Mouse (Mus musculus): ENCODE results near the gene Abcf1. TPM values are rescaled to one million over a fixed set of nuclear protein-coding genes. Genes with fewer than 3 reads are reported as not detected.

The Abcf1 gene
- polyA plus RNA-seq, 1 experiment from 2014 or later = 103 TPM

DNA sequence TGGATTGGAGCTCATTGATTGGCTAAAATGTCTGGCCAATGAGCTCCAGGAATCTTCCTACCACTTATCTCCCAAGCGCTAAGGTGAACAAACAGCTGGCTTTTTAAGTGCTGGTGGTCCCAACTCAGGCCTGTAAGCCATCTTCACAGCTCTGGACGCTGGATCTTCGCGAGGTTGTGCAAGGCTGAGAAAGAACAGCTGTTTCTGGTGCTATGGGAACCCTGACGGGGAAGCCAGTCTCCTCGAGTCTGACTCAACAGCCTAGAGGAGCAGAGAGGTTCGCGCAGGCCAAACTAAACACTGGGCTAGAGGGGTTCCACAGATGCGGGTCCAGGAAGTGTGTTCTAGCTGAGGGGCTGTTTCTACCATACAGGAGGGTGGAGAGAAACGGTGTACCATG is 22.2 kb upstream of the Abcf1 start:
- H3K27ac ChIP-seq (ENCODE audit: low read depth, low read length) = no peak overlapping the region
- H3K36me3 ChIP-seq (ENCODE audit: control insufficient read depth, insufficient read depth, low read length) = peaks cover 7% of the 10 kb centered on the region; the same call in 1 of the 2 replicates
- H3K9me3 ChIP-seq (ENCODE audit: control insufficient read depth, low read length) = no peaks in the 10 kb centered on the region
- 58% methylated on average over 10 of the region's 10 CpGs for WGBS
- H3K4me1 ChIP-seq (ENCODE audit: control insufficient read depth, insufficient read depth, low read length) = peaks cover 4% of the 10 kb centered on the region; the same call in 1 of the 2 replicates
- H3K9ac ChIP-seq (ENCODE audit: low read length) = no peak overlapping the region
- DNase-seq (ENCODE audit: low spot score) = no peak
- no peak overlapping the region for H3K4me2 ChIP-seq (ENCODE audit: low read depth)
- no peak for ATAC-seq (ENCODE audit: insufficient read depth, low FRiP score, low TSS enrichment)
- H3K27me3 ChIP-seq (ENCODE audit: control insufficient read depth, insufficient read depth, low read length) = no peaks in the 10 kb centered on the region
- no peak overlapping the region for H3K4me3 ChIP-seq (ENCODE audit: low read depth, low read length)

DNA sequence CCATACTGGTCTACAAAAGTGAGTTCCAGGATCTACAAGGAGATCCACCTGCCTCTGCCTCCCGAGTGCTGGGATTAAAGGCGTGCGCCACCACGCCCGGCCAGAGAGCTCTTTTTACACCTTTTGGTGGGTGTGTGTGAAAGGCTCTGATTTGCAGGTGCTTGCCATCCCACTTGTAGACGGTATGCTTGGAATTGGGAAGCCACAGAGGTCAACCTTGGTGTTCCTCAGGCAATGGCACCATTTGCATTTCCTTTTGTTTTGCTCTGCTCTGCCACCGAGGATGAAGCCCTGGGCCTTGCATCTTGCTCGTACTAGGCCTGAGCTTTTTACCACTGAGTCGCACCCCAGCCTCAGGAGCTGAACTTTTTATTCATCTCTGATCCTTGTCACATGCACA is 12.2 kb upstream of the Abcf1 start:
- 92% methylated on average over 9 of the region's 9 CpGs for WGBS
- Histone ChIP-seq H3K4me1 (ENCODE audit: control insufficient read depth, insufficient read depth, low read length) (peaks cover 10% of the 10 kb centered on the region), H3K27ac (ENCODE audit: low read depth, low read length) (no peak overlapping the region), H3K27me3 (ENCODE audit: control insufficient read depth, insufficient read depth, low read length) (no peaks in the 10 kb centered on the region), H3K9me3 (ENCODE audit: control insufficient read depth, low read length) (no peaks in the 10 kb centered on the region), H3K9ac (ENCODE audit: low read length) (no peak overlapping the region), H3K4me2 (ENCODE audit: low read depth) (no peak overlapping the region), H3K4me3 (ENCODE audit: low read depth, low read length) (no peak overlapping the region), H3K36me3 (ENCODE audit: control insufficient read depth, insufficient read depth, low read length) (peaks cover 11% of the 10 kb centered on the region)
- DNase-seq (ENCODE audit: low spot score) = no peak
- ATAC-seq (ENCODE audit: insufficient read depth, low FRiP score, low TSS enrichment) = no peak

DNA sequence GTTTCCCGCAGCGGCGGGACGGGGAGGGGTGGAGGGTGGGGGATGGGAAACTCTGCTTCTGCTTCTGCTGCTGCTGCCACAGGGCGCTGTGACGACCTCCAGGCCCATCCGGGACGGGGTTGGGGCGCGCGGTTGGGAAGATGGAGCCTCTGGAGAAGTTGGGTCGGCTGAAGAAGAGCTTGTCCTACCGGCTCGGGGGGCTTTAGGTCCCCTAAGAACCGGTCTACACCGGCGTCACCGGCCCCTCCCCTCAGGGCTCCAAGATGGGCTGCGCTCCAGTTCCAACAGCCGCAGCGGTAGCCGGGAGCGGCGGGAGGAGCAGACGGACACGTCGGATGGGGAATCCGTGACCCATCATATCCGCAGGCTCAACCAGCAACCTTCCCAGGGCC is 10.8 kb upstream of the Abcf1 start:
- DNase-seq (ENCODE audit: low spot score) (peak; percentile 58), ATAC-seq (ENCODE audit: insufficient read depth, low FRiP score, low TSS enrichment) (peak; percentile 32; the same call in 1 of the 2 replicates)
- Histone ChIP-seq H3K27me3 (ENCODE audit: control insufficient read depth, insufficient read depth, low read length) (no peaks in the 10 kb centered on the region), H3K9me3 (ENCODE audit: control insufficient read depth, low read length) (no peaks in the 10 kb centered on the region), H3K27ac (ENCODE audit: low read depth, low read length) (peak overlapping the region; percentile 90), H3K4me1 (ENCODE audit: control insufficient read depth, insufficient read depth, low read length) (peaks cover 10% of the 10 kb centered on the region), H3K36me3 (ENCODE audit: control insufficient read depth, insufficient read depth, low read length) (peaks cover 6% of the 10 kb centered on the region), H3K4me3 (ENCODE audit: low read depth, low read length) (peak overlapping the region; percentile 56), H3K4me2 (ENCODE audit: low read depth) (peak overlapping the region; percentile 92), H3K9ac (ENCODE audit: low read length) (peak overlapping the region; percentile 74)
- under 1% methylated on average over 26 of the region's 29 CpGs for WGBS

DNA sequence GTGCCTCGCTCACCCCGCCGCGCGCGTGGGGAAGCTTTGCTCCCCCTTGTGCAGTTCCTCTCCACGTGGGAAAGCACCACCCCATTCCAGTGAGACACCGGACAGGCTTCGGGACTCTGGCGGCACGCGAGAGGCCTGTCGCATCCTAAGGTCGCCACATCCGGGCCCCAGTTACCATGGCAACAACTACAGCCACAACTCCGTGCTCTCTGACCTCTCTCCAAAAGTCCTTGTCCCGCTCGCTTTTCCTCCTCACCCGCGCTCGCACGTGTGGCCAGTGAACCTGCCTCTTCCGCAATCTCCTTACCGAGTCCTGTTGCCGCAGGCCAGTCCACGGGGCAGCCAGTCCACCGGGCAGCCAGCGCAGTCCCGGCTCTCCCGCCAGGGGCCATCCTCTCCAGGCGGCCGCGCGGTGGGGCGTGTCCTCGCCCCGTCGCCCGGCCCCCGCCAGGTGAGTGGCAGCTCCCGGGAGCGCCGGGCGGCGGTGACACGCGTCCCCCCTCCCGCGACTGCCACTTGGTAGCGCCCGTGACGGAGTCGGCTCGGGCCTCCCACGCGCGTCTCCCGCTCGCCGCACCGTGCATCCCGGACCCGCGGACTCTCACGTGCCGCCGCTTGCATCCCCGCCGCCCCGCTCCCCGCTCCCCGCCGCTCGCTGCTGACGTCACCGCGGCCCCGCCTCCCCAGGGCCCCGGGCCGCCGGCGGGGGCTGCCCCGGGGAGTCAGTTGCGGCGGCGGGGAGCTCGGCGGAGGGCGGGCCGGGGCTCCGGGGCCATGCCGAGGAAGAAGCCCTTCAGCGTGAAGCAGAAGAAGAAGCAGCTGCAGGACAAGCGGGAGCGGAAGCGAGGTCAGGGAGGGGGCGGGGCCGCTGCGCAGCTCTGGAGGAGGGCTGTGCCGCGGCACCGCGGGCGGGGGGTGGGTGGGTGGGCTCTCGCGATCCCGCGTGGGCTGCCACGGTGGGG is 10.1 kb upstream of the Abcf1 start, which contains the start of the genes Gnl1 and Prr3:
Gnl1 (plus strand) TSS at position 451 of the 962 bp plus-strand sequence.
Prr3 (minus strand) TSS at position 836 of the 962 bp plus-strand sequence.
- ATAC-seq (ENCODE audit: insufficient read depth, low FRiP score, low TSS enrichment) = peak; percentile 85
- Histone ChIP-seq H3K4me2 (ENCODE audit: low read depth) (peak within 1 kb of the TSS; percentile 92), H3K4me1 (ENCODE audit: control insufficient read depth, insufficient read depth, low read length) (peaks cover 10% of the 10 kb centered on the region), H3K9me3 (ENCODE audit: control insufficient read depth, low read length) (no peaks in the 10 kb centered on the region), H3K27ac (ENCODE audit: low read depth, low read length) (peak within 1 kb of the TSS; percentile 90), H3K27me3 (ENCODE audit: control insufficient read depth, insufficient read depth, low read length) (no peaks in the 10 kb centered on the region), H3K9ac (ENCODE audit: low read length) (peak within 1 kb of the TSS; percentile 74), H3K4me3 (ENCODE audit: low read depth, low read length) (peak within 1 kb of the TSS; percentile 56), H3K36me3 (ENCODE audit: control insufficient read depth, insufficient read depth, low read length) (peaks cover 7% of the 10 kb centered on the region)
- under 1% methylated on average over 88 of the region's 109 CpGs for WGBS
- DNase-seq (ENCODE audit: low spot score) = peak; percentile 93

DNA sequence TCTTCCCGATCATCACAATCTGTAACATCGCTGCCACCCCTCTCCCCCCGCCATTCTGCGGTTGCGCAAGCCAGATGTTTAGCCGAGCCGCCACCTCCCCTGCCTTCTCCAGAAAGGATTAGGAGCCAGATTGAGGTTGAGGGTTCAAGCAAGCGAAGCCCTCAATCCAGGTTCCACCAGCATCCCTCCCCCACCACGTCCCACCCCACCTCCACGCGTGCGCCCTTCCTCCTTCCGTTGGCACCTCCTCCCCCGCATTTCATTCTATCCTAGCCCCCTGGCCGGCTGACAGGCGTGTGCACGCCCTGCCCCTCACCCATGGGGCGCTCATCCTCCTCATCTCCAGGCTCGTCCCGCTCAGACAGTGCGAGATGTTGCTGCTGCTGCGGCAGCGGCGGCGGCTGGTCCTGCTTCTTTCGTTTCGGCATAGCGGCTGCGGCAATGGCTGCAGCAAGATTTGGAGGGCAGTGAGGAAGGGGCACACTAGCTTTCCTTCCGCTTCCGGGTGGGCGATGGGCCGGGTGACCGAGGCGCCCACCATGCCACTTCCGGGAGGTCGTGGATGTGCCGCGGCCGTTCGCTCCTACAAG is 9.3 kb upstream of the Abcf1 start:
- peaks cover 10% of the 10 kb centered on the region for H3K4me1 ChIP-seq (ENCODE audit: control insufficient read depth, insufficient read depth, low read length)
- peak overlapping the region; percentile 56 for H3K4me3 ChIP-seq (ENCODE audit: low read depth, low read length)
- peak overlapping the region; percentile 90 for H3K27ac ChIP-seq (ENCODE audit: low read depth, low read length)
- WGBS = under 1% methylated on average over 41 of the region's 41 CpGs
- peaks cover 12% of the 10 kb centered on the region for H3K36me3 ChIP-seq (ENCODE audit: control insufficient read depth, insufficient read depth, low read length)
- peak; percentile 86 for ATAC-seq (ENCODE audit: insufficient read depth, low FRiP score, low TSS enrichment)
- H3K9ac ChIP-seq (ENCODE audit: low read length) = peak overlapping the region; percentile 74
- peak overlapping the region; percentile 92 for H3K4me2 ChIP-seq (ENCODE audit: low read depth)
- H3K27me3 ChIP-seq (ENCODE audit: control insufficient read depth, insufficient read depth, low read length) = no peaks in the 10 kb centered on the region
- H3K9me3 ChIP-seq (ENCODE audit: control insufficient read depth, low read length) = no peaks in the 10 kb centered on the region
- peak; percentile 92 for DNase-seq (ENCODE audit: low spot score)

DNA sequence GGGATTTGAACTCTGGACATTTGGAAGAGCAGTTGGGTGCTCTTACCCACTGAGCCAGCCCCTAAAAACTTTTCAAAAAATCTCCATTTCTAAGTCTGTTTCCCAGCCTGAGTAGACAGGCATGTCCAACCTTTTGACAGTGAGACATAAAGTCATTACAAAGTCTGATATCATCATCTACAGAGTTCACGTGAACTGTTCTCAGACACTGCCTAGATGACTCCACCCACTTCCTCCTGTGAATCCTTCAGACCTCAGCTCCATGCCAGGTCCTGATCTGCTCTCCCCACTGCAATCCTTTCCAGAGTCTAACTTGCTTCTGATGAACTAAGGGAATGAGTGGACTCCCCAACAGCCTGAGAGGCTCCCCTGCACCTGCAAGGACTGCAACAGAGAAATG is 2.6 kb upstream of the Abcf1 start:
- Histone ChIP-seq H3K4me1 (ENCODE audit: control insufficient read depth, insufficient read depth, low read length) (peaks cover 7% of the 10 kb centered on the region), H3K4me2 (ENCODE audit: low read depth) (no peak overlapping the region), H3K27me3 (ENCODE audit: control insufficient read depth, insufficient read depth, low read length) (no peaks in the 10 kb centered on the region), H3K4me3 (ENCODE audit: low read depth, low read length) (no peak overlapping the region), H3K27ac (ENCODE audit: low read depth, low read length) (no peak overlapping the region), H3K9ac (ENCODE audit: low read length) (no peak overlapping the region), H3K36me3 (ENCODE audit: control insufficient read depth, insufficient read depth, low read length) (peaks cover 8% of the 10 kb centered on the region), H3K9me3 (ENCODE audit: control insufficient read depth, low read length) (no peaks in the 10 kb centered on the region)
- ATAC-seq (ENCODE audit: insufficient read depth, low FRiP score, low TSS enrichment) (no peak), DNase-seq (ENCODE audit: low spot score) (no peak)
- WGBS = 90% methylated on average over 1 of the region's 1 CpGs

DNA sequence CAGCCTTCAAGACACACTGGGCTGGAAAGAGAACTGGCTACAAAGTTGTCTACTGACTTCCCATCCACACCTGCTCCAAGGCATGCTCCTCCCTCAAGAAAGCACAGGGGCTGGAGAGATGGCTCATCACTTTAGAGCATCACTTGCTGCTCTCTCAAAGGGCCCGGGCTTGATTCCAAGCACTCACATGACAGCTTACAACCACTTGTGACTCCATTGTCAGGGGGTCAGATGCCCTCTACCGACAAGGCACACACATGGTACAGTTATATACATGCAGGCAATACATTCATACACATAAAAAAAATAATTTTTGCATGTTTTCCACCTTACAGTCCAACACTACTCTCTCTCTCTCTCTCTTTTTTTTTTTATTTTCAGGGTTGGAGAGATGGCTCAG is 1.9 kb downstream of the Abcf1 start:
- no peak overlapping the region for H3K4me2 ChIP-seq (ENCODE audit: low read depth)
- H3K4me1 ChIP-seq (ENCODE audit: control insufficient read depth, insufficient read depth, low read length) = peaks cover 7% of the 10 kb centered on the region
- H3K36me3 ChIP-seq (ENCODE audit: control insufficient read depth, insufficient read depth, low read length) = peaks cover 7% of the 10 kb centered on the region
- no peak overlapping the region for H3K9ac ChIP-seq (ENCODE audit: low read length)
- DNase-seq (ENCODE audit: low spot score) (no peak), ATAC-seq (ENCODE audit: insufficient read depth, low FRiP score, low TSS enrichment) (no peak)
- H3K9me3 ChIP-seq (ENCODE audit: control insufficient read depth, low read length) = no peaks in the 10 kb centered on the region
- H3K27me3 ChIP-seq (ENCODE audit: control insufficient read depth, insufficient read depth, low read length) = no peaks in the 10 kb centered on the region
- H3K4me3 ChIP-seq (ENCODE audit: low read depth, low read length) = no peak overlapping the region
- H3K27ac ChIP-seq (ENCODE audit: low read depth, low read length) = no peak overlapping the region
- 92% methylated on average over 2 of the region's 2 CpGs for WGBS

DNA sequence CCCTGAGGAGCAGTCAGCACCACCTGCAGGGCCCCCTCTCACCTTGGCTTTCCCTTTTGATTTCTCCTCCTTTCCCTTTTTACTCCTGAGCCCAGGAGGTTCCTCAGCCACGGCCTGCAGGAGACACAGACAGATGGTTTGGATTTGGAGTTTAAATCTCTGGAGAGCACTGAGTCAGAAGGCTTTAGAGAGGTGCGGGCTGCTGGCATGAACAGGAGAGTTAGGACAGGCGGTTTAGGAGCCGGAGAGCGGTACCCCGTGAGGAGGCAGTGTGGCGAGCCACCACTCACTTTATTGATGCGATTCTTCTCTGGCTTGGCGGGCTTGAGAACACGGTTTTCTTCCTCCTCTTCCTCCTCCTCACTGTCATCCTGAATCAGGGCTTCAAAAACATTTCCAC is 6.3 kb downstream of the Abcf1 start:
- H3K4me2 ChIP-seq (ENCODE audit: low read depth) = no peak overlapping the region
- no peaks in the 10 kb centered on the region for H3K9me3 ChIP-seq (ENCODE audit: control insufficient read depth, low read length)
- no peaks in the 10 kb centered on the region for H3K27me3 ChIP-seq (ENCODE audit: control insufficient read depth, insufficient read depth, low read length)
- DNase-seq (ENCODE audit: low spot score) (no peak), ATAC-seq (ENCODE audit: insufficient read depth, low FRiP score, low TSS enrichment) (no peak)
- H3K4me1 ChIP-seq (ENCODE audit: control insufficient read depth, insufficient read depth, low read length) = no peaks in the 10 kb centered on the region
- H3K27ac ChIP-seq (ENCODE audit: low read depth, low read length) = no peak overlapping the region
- peaks cover 31% of the 10 kb centered on the region for H3K36me3 ChIP-seq (ENCODE audit: control insufficient read depth, insufficient read depth, low read length)
- no peak overlapping the region for H3K4me3 ChIP-seq (ENCODE audit: low read depth, low read length)
- H3K9ac ChIP-seq (ENCODE audit: low read length) = no peak overlapping the region
- WGBS = 93% methylated on average over 10 of the region's 10 CpGs

Data from neural tube, embryonic 11.5 days (tissue).